Mouse (Mus musculus): ENCODE results near the gene Rps16. TPM values are rescaled to one million over a fixed set of nuclear protein-coding genes. Genes with fewer than 3 reads are reported as not detected.
A peak's percentile ranks its signal among the peaks of the same experiment; 100 is the strongest.

The Rps16 gene
- polyA plus RNA-seq, 1 experiment from 2014 or later: 467 TPM

GRCm38 (mm10) chr7:28376011-28376771, 25.7 kb downstream of the Rps16 start:
- Histone ChIP-seq H3K27me3 (replicated peaks) (no peaks in the 10 kb centered on the region), H3K9me3 (replicated peaks) (no peaks in the 10 kb centered on the region), H3K36me3 (no peaks in the 10 kb centered on the region), H3K9ac (replicated peaks) (peak overlapping the region; percentile 51), H3K4me1 (peaks cover 59% of the 10 kb centered on the region), H3K27ac (replicated peaks) (peak overlapping the region; percentile 86), H3K4me3 (replicated peaks) (peak overlapping the region; percentile 46), H3K4me2 (peak overlapping the region; percentile 79)
- no peak for ATAC-seq (ENCODE audit: low FRiP score)
- WGBS: 5% methylated on average over 30 of the region's 30 CpGs

- no peaks in the 10 kb centered on the region for H3K9me3 ChIP-seq (replicated peaks)
- 72% methylated on average over 18 of the region's 18 CpGs for WGBS
- no peaks in the 10 kb centered on the region for H3K36me3 ChIP-seq
- peak overlapping the region; percentile 79 for H3K4me2 ChIP-seq
- 0 out of 2 replicates have a peak overlapping the region, but pooled peaks have one; percentile 39 for H3K27ac ChIP-seq (replicated peaks)
- no peaks in the 10 kb centered on the region for H3K27me3 ChIP-seq (replicated peaks)
- peak overlapping the region; percentile 70 for H3K9ac ChIP-seq (replicated peaks)
- peak overlapping the region; percentile 56 for H3K4me3 ChIP-seq (replicated peaks)
- H3K4me1 ChIP-seq: peaks cover 63% of the 10 kb centered on the region
- ATAC-seq (ENCODE audit: low FRiP score): no peak
Measured at GRCm38 (mm10) chr7:28377190-28378065, 27.0 kb downstream of the Rps16 start.

- H3K4me1 ChIP-seq: peaks cover 70% of the 10 kb centered on the region
- ATAC-seq (ENCODE audit: low FRiP score): no peak
- peak overlapping the region; percentile 79 for H3K4me2 ChIP-seq
- H3K9ac ChIP-seq (replicated peaks): peak overlapping the region; percentile 70
- H3K27me3 ChIP-seq (replicated peaks): no peaks in the 10 kb centered on the region
- H3K36me3 ChIP-seq: no peaks in the 10 kb centered on the region
- 48% methylated on average over 32 of the region's 32 CpGs for WGBS
- no peaks in the 10 kb centered on the region for H3K9me3 ChIP-seq (replicated peaks)
- H3K27ac ChIP-seq (replicated peaks): peak overlapping the region; percentile 79; the same call in 1 of the 2 replicates
- peak overlapping the region; percentile 56 for H3K4me3 ChIP-seq (replicated peaks)
Measured at GRCm38 (mm10) chr7:28378066-28378690, 27.7 kb downstream of the Rps16 start.

GRCm38 (mm10) chr7:28378769-28379651, 28.6 kb downstream of the Rps16 start:
- peak overlapping the region; percentile 79 for H3K27ac ChIP-seq (replicated peaks)
- peak; percentile 45 for ATAC-seq (ENCODE audit: low FRiP score)
- peak overlapping the region; percentile 70 for H3K9ac ChIP-seq (replicated peaks)
- no peaks in the 10 kb centered on the region for H3K27me3 ChIP-seq (replicated peaks)
- H3K36me3 ChIP-seq: no peaks in the 10 kb centered on the region
- H3K4me3 ChIP-seq (replicated peaks): peak overlapping the region; percentile 56
- H3K4me2 ChIP-seq: peak overlapping the region; percentile 79
- H3K4me1 ChIP-seq: peaks cover 68% of the 10 kb centered on the region
- H3K9me3 ChIP-seq (replicated peaks): no peaks in the 10 kb centered on the region
- 1% methylated on average over 53 of the region's 53 CpGs for WGBS

GRCm38 (mm10) chr7:28380237-28381016, 30.0 kb downstream of the Rps16 start, which contains the start of gene Zfp36:
Zfp36 (minus strand) TSS chr7:28380253.
- Histone ChIP-seq H3K4me3 (replicated peaks) (peak within 1 kb of the TSS; percentile 56), H3K4me2 (peak within 1 kb of the TSS; percentile 79), H3K27me3 (replicated peaks) (no peaks in the 10 kb centered on the region), H3K36me3 (peaks cover 2% of the 10 kb centered on the region), H3K4me1 (peaks cover 63% of the 10 kb centered on the region), H3K27ac (replicated peaks) (peak within 1 kb of the TSS; percentile 79), H3K9ac (replicated peaks) (peak within 1 kb of the TSS; percentile 70), H3K9me3 (replicated peaks) (no peaks in the 10 kb centered on the region)
- ATAC-seq (ENCODE audit: low FRiP score): no peak
- 63% methylated on average over 17 of the region's 17 CpGs for WGBS

- 17% methylated on average over 29 of the region's 30 CpGs for WGBS
- Histone ChIP-seq H3K4me2 (peak overlapping the region; percentile 49), H3K36me3 (peaks cover 6% of the 10 kb centered on the region), H3K9ac (replicated peaks) (0 out of 2 replicates have a peak overlapping the region, but pooled peaks have one; percentile 8), H3K27ac (replicated peaks) (peak overlapping the region; percentile 77), H3K4me1 (peaks cover 55% of the 10 kb centered on the region), H3K4me3 (replicated peaks) (0 out of 2 replicates have a peak overlapping the region, but pooled peaks have one; percentile 16), H3K27me3 (replicated peaks) (no peaks in the 10 kb centered on the region), H3K9me3 (replicated peaks) (no peaks in the 10 kb centered on the region)
- no peak for ATAC-seq (ENCODE audit: low FRiP score)
Measured at GRCm38 (mm10) chr7:28381017-28381790, 30.8 kb downstream of the Rps16 start.

GRCm38 (mm10) chr7:28381938-28382337, 31.5 kb downstream of the Rps16 start:
- Histone ChIP-seq H3K27me3 (replicated peaks) (no peaks in the 10 kb centered on the region), H3K9me3 (replicated peaks) (no peaks in the 10 kb centered on the region), H3K4me1 (peaks cover 50% of the 10 kb centered on the region), H3K9ac (replicated peaks) (0 out of 2 replicates have a peak overlapping the region, but pooled peaks have one; percentile 8), H3K36me3 (peaks cover 9% of the 10 kb centered on the region), H3K4me3 (replicated peaks) (peak overlapping the region; percentile 16; the same call in 1 of the 2 replicates), H3K27ac (replicated peaks) (peak overlapping the region; percentile 77), H3K4me2 (peak overlapping the region; percentile 49)
- ATAC-seq (ENCODE audit: low FRiP score): no peak
- WGBS: 16% methylated on average over 20 of the region's 20 CpGs

GRCm38 (mm10) chr7:28382347-28382951, 32.0 kb downstream of the Rps16 start:
- ATAC-seq (ENCODE audit: low FRiP score): no peak
- H3K4me3 ChIP-seq (replicated peaks): no peak overlapping the region
- H3K9me3 ChIP-seq (replicated peaks): no peaks in the 10 kb centered on the region
- peak overlapping the region; percentile 77; the same call in 1 of the 2 replicates for H3K27ac ChIP-seq (replicated peaks)
- peaks cover 10% of the 10 kb centered on the region for H3K36me3 ChIP-seq
- 78% methylated on average over 10 of the region's 12 CpGs for WGBS
- peaks cover 45% of the 10 kb centered on the region for H3K4me1 ChIP-seq
- no peak overlapping the region for H3K9ac ChIP-seq (replicated peaks)
- H3K27me3 ChIP-seq (replicated peaks): no peaks in the 10 kb centered on the region
- H3K4me2 ChIP-seq: peak overlapping the region; percentile 49

GRCm38 (mm10) chr7:28382981-28383396, 32.5 kb downstream of the Rps16 start:
- Histone ChIP-seq H3K4me2 (no peak overlapping the region), H3K27ac (replicated peaks) (no peak overlapping the region), H3K9me3 (replicated peaks) (no peaks in the 10 kb centered on the region), H3K36me3 (peaks cover 16% of the 10 kb centered on the region), H3K27me3 (replicated peaks) (no peaks in the 10 kb centered on the region), H3K4me3 (replicated peaks) (no peak overlapping the region), H3K9ac (replicated peaks) (no peak overlapping the region), H3K4me1 (peaks cover 40% of the 10 kb centered on the region)
- no peak for ATAC-seq (ENCODE audit: low FRiP score)
- 77% methylated on average over 11 of the region's 11 CpGs for WGBS
